Mouse (Mus musculus): ENCODE results near the gene Aldh4a1.

- TF ChIP-seq EP300 (IDR thresholded peaks at IDR 0.05; ENCODE audit: low read depth), result no peak
- no peak for TF ChIP-seq CTCF (IDR thresholded peaks at IDR 0.05; ENCODE audit: low read depth)
Measured at GRCm38 (mm10) chr4:139614524-139615260, 8.0 kb upstream of the Aldh4a1 start.

All from heart, postnatal 0 days (tissue).